Mouse (Mus musculus): Measurements from ENCODE around the gene Fam234b.

Fam234b gene

DNA sequence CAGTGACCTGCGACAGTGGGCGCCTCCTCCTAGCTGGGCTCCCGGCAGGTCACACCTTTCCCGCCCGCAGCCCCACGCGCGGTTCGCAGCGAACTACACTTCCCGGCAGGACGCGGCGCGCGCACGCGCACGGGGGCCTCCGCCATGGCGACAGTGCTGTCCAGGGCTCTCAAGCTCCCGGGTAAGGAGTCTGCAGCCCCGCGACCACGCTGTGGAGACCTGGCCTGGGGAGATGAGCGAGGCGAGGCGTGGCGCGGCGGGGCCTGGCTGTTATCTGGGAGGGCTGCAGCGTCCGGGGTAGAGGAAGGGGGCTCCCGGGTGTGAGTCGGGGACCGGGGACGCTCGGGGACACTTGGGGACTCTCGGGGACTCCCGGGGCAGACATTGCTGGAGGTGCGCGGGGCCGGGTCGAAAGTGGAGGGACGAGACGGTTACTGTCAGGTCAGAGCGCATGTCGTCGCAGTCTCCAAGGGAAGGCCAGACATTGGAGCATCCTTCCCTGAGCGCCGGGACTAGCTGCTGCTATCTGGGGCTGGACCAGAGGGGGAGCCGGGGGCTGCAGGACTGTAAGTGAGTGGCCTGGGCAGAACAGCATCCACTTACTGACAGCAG, at the start of gene Fam234b, which contains the start of gene Hebp1:
Fam234b (plus strand) TSS at position 57 of the 612 bp plus-strand sequence.
Hebp1 (minus strand) TSS at position 102 of the 612 bp plus-strand sequence.
- DNase-seq, result peak; percentile 85

DNA sequence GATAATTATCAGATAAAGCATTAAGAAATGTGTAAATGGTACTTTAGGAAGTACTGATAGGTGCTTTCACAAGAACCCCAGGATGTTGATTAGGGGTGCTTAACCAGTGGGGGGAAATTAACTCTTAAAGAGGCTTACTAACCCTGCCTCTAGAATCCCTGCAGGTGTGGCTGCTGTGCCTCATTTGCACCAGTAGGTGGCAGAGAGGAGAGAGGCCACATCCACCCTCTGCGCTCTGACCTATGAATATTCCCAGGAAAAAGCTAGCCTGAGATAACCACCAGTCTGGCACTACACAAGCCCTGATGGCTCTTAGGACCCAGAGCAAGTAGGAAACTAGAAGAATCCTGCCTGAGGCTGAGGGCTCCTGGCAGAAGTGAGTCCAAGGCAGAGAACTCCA, 49.3 kb upstream of the Fam234b start:
- DNase-seq, result peak; percentile 49

DNA sequence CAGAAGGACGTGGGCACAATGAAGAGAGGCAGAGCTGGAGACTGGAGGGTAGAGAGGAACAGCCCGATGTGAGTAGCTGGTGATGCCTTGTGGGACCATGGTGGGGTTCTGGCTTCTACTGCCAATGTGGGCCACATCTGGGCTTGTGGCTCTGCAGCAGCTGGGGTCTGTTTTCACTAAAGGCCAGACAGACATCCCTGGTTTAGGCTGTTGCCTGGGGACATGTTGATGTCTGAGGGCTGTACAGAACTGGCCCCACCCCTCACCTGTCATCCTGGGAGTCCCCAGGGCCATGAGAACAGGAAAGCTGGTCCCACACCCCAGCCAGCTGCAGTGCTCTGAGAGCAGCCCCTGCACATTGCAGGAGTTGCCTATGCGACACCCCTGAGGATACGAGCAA, 48.6 kb upstream of the Fam234b start:
- no peak for DNase-seq

DNA sequence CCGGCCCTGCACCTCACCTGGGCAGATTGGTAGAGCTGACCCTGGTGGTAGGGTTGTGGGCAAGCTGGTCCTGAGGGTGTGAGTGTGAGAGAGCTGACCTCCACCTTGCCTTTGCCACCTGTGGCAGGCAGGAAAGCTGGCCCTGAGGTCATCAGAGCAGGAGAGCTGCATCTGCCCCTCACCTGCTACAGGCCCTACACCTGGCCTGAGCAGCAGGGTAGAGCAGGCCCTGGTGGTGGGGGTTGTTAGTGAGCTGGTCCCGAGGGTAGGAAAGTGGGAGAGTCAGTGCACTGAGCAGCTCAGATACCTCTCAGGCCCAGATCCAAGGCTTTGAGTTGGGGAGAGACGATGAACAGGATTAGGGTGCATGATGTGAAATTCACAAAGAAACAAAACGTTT, 48.1 kb upstream of the Fam234b start:
- DNase-seq, result no peak

DNA sequence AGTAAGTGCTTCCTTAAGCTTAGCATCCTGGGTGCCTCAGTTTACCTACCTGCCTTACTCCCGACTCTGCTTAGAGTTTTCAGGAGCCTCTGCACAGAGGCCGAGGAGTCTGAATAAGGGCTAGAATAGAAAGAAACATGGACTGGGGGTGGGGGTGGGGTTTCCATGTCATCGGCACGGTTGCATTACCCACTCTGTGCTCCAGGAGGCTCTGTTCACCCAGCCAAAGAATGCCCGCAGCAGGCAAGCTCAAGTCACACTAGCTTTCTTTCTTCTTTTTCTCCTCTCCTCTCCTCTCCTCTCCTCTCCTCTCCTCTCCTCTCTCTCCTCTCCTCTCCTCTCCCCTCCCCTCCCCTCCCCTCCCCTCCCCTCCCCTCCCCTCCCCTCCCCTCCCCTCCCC, 47.5 kb upstream of the Fam234b start:
- peak; percentile 47 for DNase-seq

DNA sequence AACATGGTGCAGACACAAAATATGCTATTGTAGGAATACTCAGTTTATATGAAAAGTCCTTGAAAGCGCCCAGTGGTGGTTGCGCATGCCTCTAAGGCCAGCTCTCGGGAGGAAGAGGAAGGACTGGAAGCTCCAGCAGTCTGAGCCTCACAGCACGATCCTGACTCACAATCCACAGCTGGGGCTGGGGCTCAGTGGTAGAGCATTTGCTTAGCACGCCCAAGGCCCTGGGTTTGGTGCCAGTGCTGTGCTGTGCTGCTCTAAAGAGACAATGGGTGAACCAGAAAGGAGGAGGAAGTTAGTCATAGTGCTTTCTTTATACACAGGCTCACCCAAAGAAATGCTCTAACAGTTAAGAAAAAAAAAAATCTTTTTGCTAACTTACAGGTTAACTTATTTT, 44.1 kb upstream of the Fam234b start:
- DNase-seq, result no peak

DNA sequence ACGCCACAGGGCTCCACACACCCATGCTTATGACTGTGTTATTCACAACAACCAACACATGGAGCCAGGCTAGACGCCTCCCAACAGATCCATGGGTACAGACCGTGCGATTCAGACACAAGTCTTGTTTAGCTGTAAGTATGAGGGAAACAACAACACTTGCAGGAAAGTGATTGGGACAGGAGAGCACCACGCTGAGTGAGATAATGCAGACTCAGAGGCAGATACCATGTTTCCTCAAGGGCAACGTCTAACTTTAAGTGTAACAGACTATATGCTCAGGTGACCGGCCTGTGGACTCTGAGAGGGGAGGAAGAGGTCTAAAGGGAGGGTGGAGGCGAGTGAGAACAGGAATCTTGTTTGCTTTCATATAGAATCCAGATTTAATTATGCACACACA, 41.2 kb upstream of the Fam234b start:
- no peak for DNase-seq

DNA sequence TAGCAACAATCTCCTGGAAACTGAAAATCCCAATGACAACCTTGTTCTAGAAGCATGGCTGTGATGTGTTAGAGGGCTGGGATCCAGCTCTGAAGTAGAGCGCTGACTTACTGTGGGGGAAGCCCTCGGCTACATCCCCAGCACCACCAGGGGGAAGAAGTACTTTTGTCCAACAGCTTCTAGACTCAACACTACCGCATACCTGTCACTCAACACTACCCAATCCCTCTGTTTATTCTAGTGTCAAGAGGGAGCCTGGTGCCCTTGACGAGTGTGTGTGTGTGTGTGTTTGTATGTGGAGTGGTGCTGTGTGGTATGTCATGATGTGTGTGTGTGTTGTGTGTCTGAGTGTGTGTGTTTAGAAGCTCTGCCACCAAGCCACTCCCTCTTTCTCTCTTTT, 40.3 kb upstream of the Fam234b start:
- DNase-seq, result peak; percentile 24

DNA sequence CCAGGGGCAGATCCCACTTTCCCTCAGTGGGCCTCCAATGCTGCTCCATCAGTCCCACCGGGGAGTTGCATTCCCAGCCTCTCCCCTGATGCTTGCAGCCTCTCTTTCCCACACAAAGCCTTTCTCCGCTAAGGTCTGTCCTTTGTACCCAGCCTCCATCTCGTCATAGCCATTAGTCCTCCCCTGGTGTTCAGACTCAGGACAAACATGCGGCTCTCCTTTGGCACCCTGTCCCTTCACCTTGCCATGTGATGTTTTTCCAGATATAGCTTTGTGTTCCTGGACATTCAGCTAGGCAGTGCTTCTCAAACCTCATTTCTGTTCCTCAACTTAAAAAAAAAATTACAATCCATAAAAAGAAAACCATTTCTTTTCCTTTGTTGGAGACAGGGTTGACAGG, 39.3 kb upstream of the Fam234b start:
- no peak for DNase-seq

DNA sequence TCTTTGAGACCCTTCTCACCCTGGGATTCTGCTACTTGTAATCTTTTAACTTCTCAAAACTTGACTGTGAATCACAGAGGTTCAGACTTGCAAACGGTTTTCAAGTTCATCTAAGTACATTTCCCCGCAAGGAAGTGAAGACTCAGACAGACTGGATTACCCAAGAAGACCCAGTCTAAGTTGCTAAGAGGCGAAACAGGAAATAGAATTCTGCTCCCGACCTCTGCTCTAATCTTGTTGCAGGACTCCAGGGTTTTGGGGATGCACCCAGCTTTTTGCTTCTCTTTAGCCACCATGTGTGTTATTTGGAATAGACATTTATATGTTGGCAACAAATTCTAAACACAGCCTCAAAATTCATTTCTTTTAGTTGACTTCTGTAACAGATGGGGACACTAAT, 36.4 kb upstream of the Fam234b start:
- DNase-seq, result no peak

DNA sequence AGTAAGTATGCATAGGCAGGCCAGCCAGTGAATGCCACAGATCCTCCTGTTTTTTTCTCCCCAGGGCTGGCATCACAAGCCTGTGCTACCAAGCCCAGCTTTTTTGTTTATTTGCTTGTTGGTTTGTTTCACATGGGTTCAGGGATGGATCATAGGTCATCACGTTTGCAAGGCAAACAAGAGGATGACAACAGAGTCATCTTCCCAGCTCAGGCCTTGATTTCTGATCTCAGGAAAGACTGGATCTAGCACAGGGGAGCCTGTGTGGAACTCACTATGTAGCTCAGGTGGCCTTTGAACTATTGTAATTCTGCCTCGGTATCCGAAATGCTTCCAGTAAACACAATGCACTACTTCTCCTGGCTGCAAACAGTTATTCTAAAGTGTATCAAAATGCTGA, 35.5 kb upstream of the Fam234b start:
- DNase-seq, result no peak

DNA sequence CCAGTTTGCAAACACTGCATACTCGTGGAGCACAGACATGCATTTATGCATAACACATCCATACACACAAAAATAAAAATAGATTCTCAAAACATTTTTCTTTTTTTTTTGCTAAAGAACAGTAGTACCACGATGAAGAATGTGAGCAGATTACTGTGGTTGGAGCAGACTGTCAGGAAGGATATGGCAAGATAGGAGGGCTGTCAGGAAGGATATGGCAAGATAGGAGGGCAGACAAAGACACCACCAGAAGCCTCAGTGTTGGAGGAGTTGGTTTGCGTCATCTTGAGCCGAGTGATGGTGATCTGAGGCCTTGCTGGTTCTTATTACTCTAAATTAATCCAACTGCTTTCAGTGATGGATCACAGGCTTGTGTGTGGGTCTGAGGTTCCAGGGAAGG, 34.9 kb upstream of the Fam234b start:
- no peak for DNase-seq

DNA sequence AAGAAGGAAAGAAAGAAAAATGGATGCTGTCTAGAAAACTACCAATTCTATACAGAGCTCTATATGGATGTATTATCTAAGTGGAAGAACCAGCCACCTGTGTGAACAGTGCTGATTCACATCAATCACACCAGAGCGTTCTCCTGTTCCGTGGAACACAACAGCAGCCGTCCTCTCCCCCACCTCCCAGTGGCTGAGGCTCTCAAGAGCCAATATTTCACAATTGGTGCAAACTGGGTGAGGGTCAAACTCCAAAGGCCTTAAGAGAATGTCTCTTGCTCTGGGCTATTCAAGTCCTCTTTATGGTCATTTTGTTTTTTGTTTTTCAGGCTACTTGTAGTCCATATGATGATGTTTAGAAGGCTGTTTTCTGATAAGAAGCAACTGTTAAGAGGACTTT, 32.6 kb upstream of the Fam234b start:
- no peak for DNase-seq

DNA sequence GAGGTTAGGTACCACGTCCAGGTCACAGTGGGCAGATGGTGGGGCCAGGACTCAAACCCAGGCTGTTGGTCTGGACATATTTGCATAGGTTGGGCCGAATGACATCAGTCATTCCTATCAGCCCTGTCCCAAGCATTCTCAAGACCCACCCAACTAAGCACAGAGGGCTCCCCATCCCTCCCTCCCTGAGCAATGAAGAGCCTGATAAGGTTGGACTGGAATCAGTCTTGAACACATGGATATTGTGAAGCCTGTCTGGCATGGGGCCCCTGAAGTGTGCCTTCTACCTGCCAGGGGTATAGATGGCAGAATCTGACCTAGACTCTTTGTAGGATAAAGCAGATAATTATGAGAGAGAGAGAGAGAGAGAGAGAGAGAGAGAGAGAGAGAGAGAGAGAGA, 32.1 kb upstream of the Fam234b start:
- DNase-seq, result no peak

DNA sequence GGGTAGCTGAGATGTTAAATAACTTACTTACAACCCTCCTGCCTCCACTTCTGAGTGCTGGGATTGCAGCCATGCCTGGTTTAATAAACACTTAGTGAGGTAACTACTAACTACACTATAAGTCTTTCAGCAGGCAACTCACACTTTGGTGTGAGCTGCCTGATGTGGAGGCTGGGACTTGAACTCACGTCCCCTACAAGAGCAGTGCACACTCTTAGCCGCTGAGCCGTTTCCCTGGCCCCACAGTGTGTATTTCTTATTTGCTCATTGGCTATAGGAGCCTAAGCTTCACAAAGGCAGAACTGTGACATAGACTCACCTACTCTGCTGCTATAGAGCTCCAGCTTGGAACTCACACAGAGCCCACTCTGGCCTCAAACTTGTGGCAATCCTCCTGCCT, 31.5 kb upstream of the Fam234b start:
- DNase-seq, result no peak

DNA sequence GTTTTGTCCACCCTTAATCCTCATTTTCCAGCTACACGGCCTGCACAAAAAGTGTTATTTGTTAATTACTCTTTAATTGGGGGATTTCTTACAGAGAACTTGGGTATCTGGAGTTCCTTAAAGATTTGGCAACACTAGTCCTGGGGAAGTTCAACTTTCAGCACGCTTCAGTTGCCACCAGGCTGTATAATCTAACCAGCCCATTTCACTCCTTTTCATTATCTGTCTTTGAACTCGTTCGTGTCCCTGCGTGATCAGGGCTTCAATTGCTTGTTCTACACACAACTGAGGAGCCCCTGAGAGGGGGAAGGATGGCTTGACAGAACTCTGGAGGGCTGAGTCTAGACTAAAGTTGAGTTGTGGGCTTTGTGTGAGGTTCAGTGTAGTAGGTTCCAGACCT, 31.1 kb upstream of the Fam234b start:
- no peak for DNase-seq

DNA sequence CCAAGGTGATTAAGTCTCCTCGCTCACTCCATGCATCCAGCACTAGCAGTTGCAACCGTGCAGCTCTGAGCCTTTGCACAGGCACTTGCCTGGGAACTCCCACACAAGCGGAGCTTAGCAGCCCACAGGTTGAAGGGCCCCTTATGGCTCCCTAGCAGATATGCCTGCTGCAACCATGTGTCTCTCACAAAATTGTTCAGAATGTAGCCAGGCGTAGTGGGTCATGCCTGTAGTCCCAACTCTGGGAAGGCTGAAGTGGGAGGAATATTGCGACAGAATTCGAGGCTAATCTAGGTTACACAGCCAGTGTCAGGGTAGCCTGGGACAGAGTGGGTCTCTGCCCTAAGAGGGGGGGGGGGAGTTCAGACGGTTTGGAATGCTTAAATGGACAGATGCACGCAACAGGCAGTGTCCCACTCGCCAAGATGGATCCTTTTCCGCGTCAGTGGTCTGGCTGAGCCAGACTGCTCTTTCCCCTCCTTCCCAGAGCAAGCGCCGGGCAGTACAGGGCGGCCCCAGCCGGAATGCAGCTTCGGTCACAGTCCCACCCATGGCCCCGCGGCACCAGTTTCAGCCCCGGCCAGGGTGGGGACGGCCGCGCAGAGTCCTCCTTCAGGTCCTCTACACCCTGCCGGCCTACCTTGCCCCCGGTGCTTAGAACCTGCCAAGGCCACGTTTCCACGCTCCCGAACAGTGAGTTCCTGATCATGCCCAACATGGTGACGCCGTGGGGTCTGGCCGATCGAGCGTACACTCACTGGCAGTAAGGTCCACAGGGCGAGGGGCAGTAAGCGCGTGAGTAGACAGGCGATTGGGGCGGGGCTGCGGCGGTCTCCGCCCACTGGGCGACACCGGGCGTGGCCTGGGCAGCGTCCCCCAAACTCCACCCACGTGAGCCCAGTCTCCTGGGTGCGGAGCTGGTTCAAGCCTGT, 30.1 kb upstream of the Fam234b start:
- peak; percentile 94 for DNase-seq

DNA sequence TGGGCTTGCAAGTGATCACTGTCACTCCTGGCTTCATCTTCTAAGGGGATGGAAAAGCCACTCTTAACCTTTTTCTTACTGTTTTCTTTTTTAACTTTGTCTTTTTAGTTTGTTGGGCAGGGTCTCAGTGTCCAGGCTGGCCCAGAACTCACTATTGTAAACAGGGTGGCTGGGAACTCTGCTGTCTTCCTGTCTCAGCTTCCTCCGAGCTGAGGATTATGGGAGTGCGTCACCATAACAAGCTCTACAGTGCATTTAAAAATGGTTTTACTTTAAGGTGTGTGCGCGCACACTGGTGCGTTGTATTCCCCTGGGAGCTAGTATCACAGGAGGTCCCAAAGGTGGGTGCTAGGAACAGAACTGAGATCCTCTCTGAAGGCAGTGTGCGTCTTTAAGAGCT, 29.3 kb upstream of the Fam234b start:
- DNase-seq, result peak; percentile 59

DNA sequence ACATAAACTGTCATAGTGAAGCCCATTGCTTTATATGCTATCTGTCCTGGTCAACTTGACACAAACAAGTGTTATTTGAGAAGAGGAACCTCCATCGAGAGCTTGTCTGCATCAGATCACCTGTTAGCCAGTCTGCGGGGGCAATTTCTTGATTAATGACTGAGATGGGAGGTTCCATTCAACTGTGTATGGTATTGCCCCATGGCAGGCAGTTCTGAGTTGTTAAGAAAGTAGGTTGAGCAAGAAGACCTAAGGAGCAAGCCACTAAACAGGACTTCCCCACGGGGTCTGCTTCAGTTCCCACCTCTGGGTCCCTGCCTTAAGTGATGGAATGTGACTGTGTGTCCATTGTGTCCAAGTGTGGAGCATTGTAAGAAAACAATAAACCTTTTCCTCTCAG, 28.5 kb upstream of the Fam234b start:
- no peak for DNase-seq

DNA sequence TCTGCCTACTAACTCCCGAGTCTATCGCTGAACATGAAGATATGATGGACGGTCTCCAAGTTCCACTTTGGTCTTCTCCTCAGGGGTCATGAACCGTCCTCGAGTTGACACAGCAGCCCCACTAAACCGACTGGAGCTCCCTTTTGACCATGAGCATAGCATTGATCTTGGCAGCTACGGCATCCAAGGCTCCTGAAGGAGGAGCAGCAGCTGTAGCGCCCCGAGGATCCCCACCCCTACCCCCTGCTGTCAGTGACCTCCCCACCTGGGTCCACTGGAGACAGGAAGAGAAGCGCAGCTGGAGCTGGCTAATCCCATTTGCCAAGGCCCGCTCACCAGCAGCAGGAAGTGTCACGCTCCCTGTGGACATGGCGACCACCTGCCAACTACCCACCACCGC, 26.0 kb upstream of the Fam234b start:
- no peak for DNase-seq

DNA sequence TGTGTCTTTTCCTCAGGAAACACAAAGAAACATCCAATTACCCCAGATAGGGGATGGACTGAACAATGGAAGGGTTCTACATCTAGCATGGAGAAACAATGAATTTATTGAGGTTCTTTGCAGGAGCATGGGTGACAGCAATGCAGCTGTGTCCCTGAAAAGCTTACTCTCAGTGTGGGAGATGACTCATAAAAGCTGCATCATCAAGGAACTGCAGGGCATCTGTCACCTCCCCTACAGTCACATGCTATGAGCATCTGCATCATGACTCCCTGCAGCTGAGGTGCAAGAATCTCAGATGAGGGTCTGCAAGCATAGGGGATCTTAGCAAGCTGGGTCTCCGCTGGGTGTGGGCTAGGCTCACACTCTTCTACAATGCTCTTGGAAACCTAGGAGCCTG, 22.8 kb upstream of the Fam234b start:
- no peak for DNase-seq

DNA sequence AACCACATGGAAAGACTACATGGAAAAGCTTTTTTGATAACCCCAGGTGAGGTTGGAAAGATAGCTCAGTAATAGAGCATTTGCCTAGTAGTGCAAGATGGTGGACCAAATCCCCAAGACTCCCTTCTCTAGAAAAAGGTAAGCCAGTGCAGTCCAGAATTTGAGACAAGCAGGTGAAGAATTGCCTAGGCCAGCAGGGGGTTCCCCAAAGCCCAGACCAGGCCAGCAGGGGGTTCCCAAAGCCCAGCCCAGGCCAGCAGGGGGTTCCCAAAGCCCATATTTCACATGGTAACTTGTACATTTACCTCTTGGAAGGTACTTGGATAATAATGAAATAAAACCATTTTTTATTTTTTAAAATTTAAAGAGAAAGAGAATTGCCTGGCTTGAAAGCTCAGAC, 20.5 kb upstream of the Fam234b start:
- DNase-seq, result no peak

DNA sequence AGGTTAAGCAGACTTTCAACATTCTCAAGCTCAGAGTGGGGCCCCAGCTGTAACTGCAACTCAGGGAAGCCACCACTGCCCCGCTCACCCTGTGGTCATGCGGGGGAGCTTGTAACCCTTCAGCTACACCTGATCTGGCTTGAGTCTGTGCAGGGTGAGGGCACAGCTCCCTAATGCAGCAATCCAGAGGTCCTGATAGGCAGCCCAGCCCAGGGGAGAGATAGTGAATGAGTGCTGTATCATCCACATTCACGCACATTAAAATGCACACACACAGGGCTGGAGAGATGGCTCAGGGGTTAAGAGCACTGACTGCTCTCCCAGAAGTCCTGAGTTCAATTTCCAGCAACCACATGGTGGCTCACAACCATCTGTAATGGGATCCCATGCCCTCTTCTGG, 19.2 kb upstream of the Fam234b start:
- DNase-seq, result no peak

DNA sequence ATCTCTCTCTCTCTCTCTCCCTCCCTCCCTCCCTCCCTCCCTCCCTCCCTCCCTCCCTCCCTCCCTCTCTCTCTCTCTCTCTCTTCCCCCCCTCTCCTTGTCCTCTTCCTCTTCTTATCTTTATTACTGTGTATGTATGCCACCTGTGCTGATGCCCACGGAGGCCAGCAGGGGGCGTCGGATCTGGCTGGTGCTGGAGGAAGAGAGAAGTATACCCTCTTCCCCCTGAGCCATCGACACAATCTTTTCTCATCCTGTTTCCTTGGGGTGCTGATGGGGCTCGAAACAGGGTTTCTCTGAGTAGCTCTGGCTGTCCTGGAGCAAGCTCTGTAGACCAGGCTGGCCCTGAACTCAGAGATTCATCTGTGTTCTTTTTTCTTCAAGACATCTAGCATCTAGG, 14.9 kb upstream of the Fam234b start:
- DNase-seq, result no peak

DNA sequence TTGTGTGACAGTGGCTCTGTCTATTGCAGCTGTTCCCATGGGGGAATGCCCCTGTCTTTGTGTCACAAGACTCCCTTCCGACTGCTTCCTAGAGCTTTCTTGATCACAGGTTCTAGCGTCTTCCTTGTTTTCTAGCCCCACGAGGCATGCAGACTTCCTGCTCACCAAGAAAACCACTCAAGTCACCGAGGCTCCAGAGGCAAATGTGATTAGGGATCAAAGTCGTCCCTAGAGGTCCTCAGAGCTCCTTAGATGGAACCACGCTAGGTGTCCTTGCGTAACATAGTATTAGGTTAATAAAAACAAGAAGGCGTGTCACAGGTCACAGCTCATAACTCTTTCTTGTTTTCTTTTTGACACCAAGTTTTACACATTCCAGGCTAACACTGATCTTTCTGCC, 13.8 kb upstream of the Fam234b start:
- DNase-seq, result peak; percentile 17
